Mouse (Mus musculus) MEL (cell line): ENCODE measurements around the gene Alg9. TPM values are rescaled to one million over a fixed set of nuclear protein-coding genes. Genes with fewer than 3 reads are reported as not detected.

ENCODE experiments used
- DNase-seq: peaks from one replicate; pipeline ENCODE4 v3.0.0; 2011; ENCODE audit warnings: low read depth, low spot score
- H3K27ac ChIP-seq: 2 replicates; pipeline ENCODE4 v1.5.1; 2012; ENCODE audit warnings: low read depth, mild to moderate bottlenecking, control low read depth, low read length, moderate library complexity; ENCODE audit not compliant: control insufficient read depth
- H3K27me3 ChIP-seq, 2 experiments: fragments of 150-350 bp in 1 of 2; sonication (generic) in 1 of 2; 2 replicates each; pipeline ENCODE4 v1.6.1; 2012; ENCODE audit warnings: low read length in 2 of 2, mild to moderate bottlenecking in 2 of 2, improper control_type of control experiment in 1 of 2, moderate library complexity in 1 of 2; ENCODE audit not compliant: insufficient read depth in 2 of 2, control insufficient read depth in 1 of 2
- H3K36me3 ChIP-seq, 2 experiments: 2 replicates each; pipeline ENCODE4 v1.6.1; 2012 to 2014; ENCODE audit warnings: low read length in 2 of 2, improper control_type of control experiment in 1 of 2, inconsistent platforms in 1 of 2, mild to moderate bottlenecking in 1 of 2; ENCODE audit not compliant: insufficient read depth in 2 of 2, control insufficient read depth in 1 of 2
- H3K4me1 ChIP-seq, 2 experiments: fragments of 150-350 bp in 1 of 2; sonication (generic) in 1 of 2; 2 replicates each; pipeline ENCODE4 v1.6.1; 2012; ENCODE audit warnings: low read length in 2 of 2, improper control_type of control experiment in 1 of 2, mild to moderate bottlenecking in 1 of 2; ENCODE audit not compliant: insufficient read depth in 2 of 2, control insufficient read depth in 1 of 2
- H3K4me3 ChIP-seq, 2 experiments: fragments of 150-350 bp in 1 of 2; sonication (generic) in 1 of 2; 2 replicates each; pipeline ENCODE4 v1.5.1; 2012; ENCODE audit warnings: low read depth in 2 of 2, low read length in 2 of 2, mild to moderate bottlenecking in 2 of 2, moderate library complexity in 2 of 2, control low read depth in 1 of 2, improper control_type of control experiment in 1 of 2; ENCODE audit not compliant: control insufficient read depth in 1 of 2, insufficient read depth in 1 of 2
- H3K79me2 ChIP-seq: 2 replicates; pipeline ENCODE4 v1.6.1; 2012; ENCODE audit warnings: mild to moderate bottlenecking, low read length, moderate library complexity; ENCODE audit not compliant: control insufficient read depth, poor library complexity, insufficient read depth
- H3K9ac ChIP-seq: 2 replicates; pipeline ENCODE4 v1.6.1; 2012; ENCODE audit warnings: low read depth, mild to moderate bottlenecking, control low read depth, low read length, moderate library complexity; ENCODE audit not compliant: control insufficient read depth, poor library complexity, severe bottlenecking
- H3K9me3 ChIP-seq: fragments of 150-350 bp; sonication (generic); replicated peaks from 2 replicates; pipeline ENCODE4 v1.6.1; 2012; ENCODE audit warnings: mild to moderate bottlenecking, low read length, improper control_type of control experiment, moderate library complexity; ENCODE audit not compliant: insufficient read depth
- CHD1 ChIP-seq: IDR thresholded peaks from 2 replicates; pipeline ENCODE4 v1.6.1; 2012; ENCODE audit warnings: low read depth, mild to moderate bottlenecking, inconsistent platforms, low read length, improper control_type of control experiment
- CTCF ChIP-seq, 3 experiments: IDR thresholded peaks in 2 of 3; conservative IDR thresholded peaks in 1 of 3; 2 replicates each; pipeline ENCODE4 v1.5.1; 2011 to 2012; ENCODE audit warnings: low read length in 3 of 3, low read depth in 2 of 3, mild to moderate bottlenecking in 2 of 3, improper control_type of control experiment in 1 of 3, inconsistent platforms in 1 of 3, mixed read lengths in 1 of 3, moderate library complexity in 1 of 3; ENCODE audit not compliant: control insufficient read depth in 1 of 3, insufficient read depth in 1 of 3, poor library complexity in 1 of 3, severe bottlenecking in 1 of 3
- ETS1 ChIP-seq: IDR thresholded peaks from 2 replicates; pipeline ENCODE4 v1.6.1; 2012; ENCODE audit warnings: low read depth, mild to moderate bottlenecking, inconsistent platforms, low read length, improper control_type of control experiment, moderate library complexity
- GABPA ChIP-seq: IDR thresholded peaks from 2 replicates; pipeline ENCODE4 v1.6.1; 2012; ENCODE audit warnings: low read depth, mild to moderate bottlenecking, inconsistent platforms, low read length, improper control_type of control experiment, moderate library complexity
- GATA1 ChIP-seq: IDR thresholded peaks from 2 replicates; pipeline ENCODE4 v1.6.1; 2011; ENCODE audit warnings: low read depth, low read length, improper control_type of control experiment
- JUND ChIP-seq: IDR thresholded peaks from 2 replicates; pipeline ENCODE4 v1.6.1; 2011; ENCODE audit warnings: low read depth, mild to moderate bottlenecking, improper control_type of control experiment, low read length
- KAT2A ChIP-seq: conservative IDR thresholded peaks from 2 replicates; pipeline ENCODE4 v1.6.1; 2012; ENCODE audit warnings: low read depth, low read length, improper control_type of control experiment, inconsistent platforms
- MAFK ChIP-seq: IDR thresholded peaks from 2 replicates; pipeline ENCODE4 v1.6.1; 2011; ENCODE audit warnings: low read depth, mild to moderate bottlenecking, low read length, improper control_type of control experiment, borderline replicate concordance
- MAX ChIP-seq: IDR thresholded peaks from 2 replicates; pipeline ENCODE4 v1.6.1; 2011; ENCODE audit warnings: low read length, improper control_type of control experiment
- NRF1 ChIP-seq: IDR thresholded peaks from 2 replicates; pipeline ENCODE4 v1.6.1; 2014; ENCODE audit warnings: low read depth, mild to moderate bottlenecking, inconsistent platforms, low read length, improper control_type of control experiment, moderate library complexity; ENCODE audit not compliant: poor library complexity, insufficient read depth, severe bottlenecking
- POLR2AphosphoS2 ChIP-seq: IDR thresholded peaks from 2 replicates; pipeline ENCODE4 v1.6.1; 2011; ENCODE audit warnings: low read length, improper control_type of control experiment
- RAD21 ChIP-seq: IDR thresholded peaks from 2 replicates; pipeline ENCODE4 v1.6.1; 2011; ENCODE audit warnings: mild to moderate bottlenecking, low read depth, low read length, improper control_type of control experiment
- RCOR1 ChIP-seq: IDR thresholded peaks from 2 replicates; pipeline ENCODE4 v1.6.1; 2012; ENCODE audit warnings: low read depth, mild to moderate bottlenecking, inconsistent platforms, low read length, improper control_type of control experiment
- SMC3 ChIP-seq: IDR thresholded peaks from 2 replicates; pipeline ENCODE4 v1.6.1; 2011; ENCODE audit warnings: low read depth, low read length, improper control_type of control experiment
- ZKSCAN1 ChIP-seq: IDR thresholded peaks from 2 replicates; pipeline ENCODE4 v1.6.1; 2012; ENCODE audit warnings: low read depth, mild to moderate bottlenecking, inconsistent platforms, low read length, improper control_type of control experiment, moderate library complexity
- ZMIZ1 ChIP-seq: IDR thresholded peaks from 2 replicates; pipeline ENCODE4 v1.6.1; 2012; ENCODE audit warnings: low read depth, mild to moderate bottlenecking, inconsistent platforms, low read length, improper control_type of control experiment, moderate library complexity
- ZNF384 ChIP-seq: IDR thresholded peaks from 2 replicates; pipeline ENCODE4 v1.6.1; 2012; ENCODE audit warnings: low read depth, mild to moderate bottlenecking, inconsistent platforms, low read length, improper control_type of control experiment
- polyA plus RNA-seq, 2 experiments: library from polyadenylated mRNA; stranded (reverse) in 1 of 2; unstranded in 1 of 2; fragments of >175 nt in 1 of 2; fragments of >200 nt in 1 of 2; gene quantifications; 2 replicates each; pipeline versions ENCODE4 v1.2.1 to v1.2.4; 2012; ENCODE audit warnings: low replicate concordance in 2 of 2, low read depth in 1 of 2; ENCODE audit not compliant: insufficient read length in 2 of 2, insufficient read depth in 1 of 2, missing spikeins in 1 of 2
- total RNA-seq: library from RNA; depleted of rRNA; stranded (reverse); fragments of 300-350 nt; gene quantifications from 2 replicates; pipeline ENCODE4 v1.2.3, GENCODE M21; 2012

Gene Alg9
- total and polyA plus RNA-seq, 3 experiments: 23.3 to 46.7 TPM; not detected in 1

- peaks cover 9 to 11% of the 10 kb centered on the region in 2 experiments; a peak in 3 of 4 replicates for H3K27me3 ChIP-seq
- no peak overlapping the region for H3K9ac ChIP-seq
- H3K9me3 ChIP-seq: no peaks in the 10 kb centered on the region
- no peaks in the 10 kb centered on the region for H3K79me2 ChIP-seq
- no peak overlapping the region for H3K4me3 ChIP-seq
- TF ChIP-seq CHD1: no peak
- no peak for TF ChIP-seq MAX
- no peak for TF ChIP-seq ZMIZ1
- no peak for TF ChIP-seq RCOR1
- no peak for TF ChIP-seq ETS1
- TF ChIP-seq SMC3: no peak
- H3K4me1 ChIP-seq: peaks cover 0 to 3% of the 10 kb centered on the region in 2 experiments; a peak in 1 of 4 replicates
- no peaks in the 10 kb centered on the region for H3K36me3 ChIP-seq
- no peak overlapping the region for H3K27ac ChIP-seq
- DNase-seq: no peak
These were observed 32.6 kb upstream of the Alg9 start for GRCm38 (mm10) chr9:50742261-50742660.

GRCm38 (mm10) chr9:50742744-50743143, 32.1 kb upstream of the Alg9 start:
- Histone ChIP-seq H3K36me3 (no peaks in the 10 kb centered on the region), H3K4me3 (no peak overlapping the region), H3K27me3 (peaks cover 10 to 11% of the 10 kb centered on the region in 2 experiments; a peak in 3 of 4 replicates), H3K9me3 (no peaks in the 10 kb centered on the region), H3K79me2 (no peaks in the 10 kb centered on the region), H3K9ac (no peak overlapping the region), H3K27ac (no peak overlapping the region), H3K4me1 (peaks cover 0 to 3% of the 10 kb centered on the region in 2 experiments; a peak in 1 of 4 replicates)
- DNase-seq: no peak
- TF ChIP-seq CTCF (IDR thresholded peaks at IDR 0.05 in 2 of 3, conservative IDR thresholded peaks at IDR 0.05 in 1 of 3; ENCODE audit: control insufficient read depth in 1 of 3, insufficient read depth in 1 of 3, low read depth in 2 of 3, low read length in 3 of 3, poor library complexity in 1 of 3, severe bottlenecking in 1 of 3) (no peak), ZNF384 (no peak), GABPA (no peak), KAT2A (no peak), ETS1 (no peak), GATA1 (no peak), JUND (no peak), ZKSCAN1 (no peak), POLR2AphosphoS2 (no peak), RAD21 (no peak), MAFK (no peak), MAX (no peak), NRF1 (no peak)
